Comparison of ENCODE assay signal across 12 mouse cellular contexts in genomic region chr6:144670433-144671167, GRCm38 (mm10).
DNase-seq lines count a peak whose midpoint lies in the region; ATAC-seq lines count a peak whose summit lies in the region.
"Had no signal": no experiment of that assay in that cellular context is flagged by ENCODE, and none has a peak within 500 bp of the region (broad histone marks: within the 10 kb centered on the region; RNA-seq: fewer than 3 reads in every experiment).

No protein-coding gene starts in this region.

- H3K9me3 ChIP-seq in kidney, embryonic 15.5 days (replicated peaks), result no peaks in the 10 kb centered on the region
- H3K9me3 ChIP-seq: heart, embryonic 15.5 days; limb, embryonic 15.5 days had no signal

- 54% methylated on average over 3 of the region's 3 CpGs for WGBS in kidney, embryonic 15.5 days

- H3K4me2 ChIP-seq in kidney, embryonic 15.5 days, result no peak overlapping the region
- H3K4me2 ChIP-seq: heart, embryonic 15.5 days; limb, embryonic 15.5 days had no signal

- no peak overlapping the region for H3K4me3 ChIP-seq in kidney, embryonic 15.5 days (replicated peaks)
- H3K4me3 ChIP-seq: heart, embryonic 15.5 days; limb, embryonic 15.5 days had no signal

- no peak overlapping the region for H3K9ac ChIP-seq in kidney, embryonic 15.5 days
- H3K9ac ChIP-seq: heart, embryonic 15.5 days; limb, embryonic 15.5 days had no signal

- H3K27ac ChIP-seq in kidney, embryonic 15.5 days, result 0 out of 2 replicates have a peak overlapping the region, but pooled peaks have one; percentile 11
- H3K27ac ChIP-seq: heart, embryonic 15.5 days; limb, embryonic 15.5 days had no signal

- H3K27me3 ChIP-seq in kidney, embryonic 15.5 days, result no peaks in the 10 kb centered on the region
- H3K27me3 ChIP-seq: heart, embryonic 15.5 days; limb, embryonic 15.5 days had no signal

- H3K4me1 ChIP-seq in kidney, embryonic 15.5 days, result no peaks in the 10 kb centered on the region
- H3K4me1 ChIP-seq: heart, embryonic 15.5 days; limb, embryonic 15.5 days had no signal

- H3K36me3 ChIP-seq in kidney, embryonic 15.5 days, result no peaks in the 10 kb centered on the region
- H3K36me3 ChIP-seq: heart, embryonic 15.5 days; limb, embryonic 15.5 days had no signal

- DNase-seq in kidney, adult 9 months, result no peak
- DNase-seq in B cell, adult 2 months, result peak; percentile 23 to 29
- DNase-seq in c-Kit-positive CD71-negative TER-119-negative erythroid progenitor cells, embryonic 14.5 days (ENCODE audit: low read depth), result peak; percentile 30
- DNase-seq in natural killer cell, adult 2 months (ENCODE audit: low spot score in 2 of 2), result peak; percentile 54 to 57
- no peak for DNase-seq in urinary bladder, postnatal 10 days (ENCODE audit: low spot score)
- DNase-seq in adrenal gland, postnatal 25 days, result no peak
- DNase-seq in c-Kit-positive CD71-positive TER-119-positive erythroid progenitor cells, embryonic 14.5 days (ENCODE audit: low spot score), result no peak
- DNase-seq: kidney, adult 18-20 months; lung, postnatal 36 days had no signal

- no peak for ATAC-seq in kidney, embryonic 15.5 days (replicated peaks; ENCODE audit: low FRiP score)

Comparison
In these comparisons a context has a peak if more than half of its experiments do, and no peak if none do; other contexts are left out.
1. DNase-seq: peak in B cell, adult 2 months (2 of 2), c-Kit-positive CD71-negative TER-119-negative erythroid progenitor cells, embryonic 14.5 days (single experiment) and natural killer cell, adult 2 months (2 of 2); none in kidney, adult 9 months (single experiment), urinary bladder, postnatal 10 days (single experiment), adrenal gland, postnatal 25 days (single experiment) and c-Kit-positive CD71-positive TER-119-positive erythroid progenitor cells, embryonic 14.5 days (single experiment).